Mouse (Mus musculus): ENCODE data around the gene Neb.
"Not testable (repeated sequence)": the region's sequence is repeated elsewhere in the genome, so short reads cannot be mapped to it uniquely, and the experiment has no call there.

Neb gene

DNA sequence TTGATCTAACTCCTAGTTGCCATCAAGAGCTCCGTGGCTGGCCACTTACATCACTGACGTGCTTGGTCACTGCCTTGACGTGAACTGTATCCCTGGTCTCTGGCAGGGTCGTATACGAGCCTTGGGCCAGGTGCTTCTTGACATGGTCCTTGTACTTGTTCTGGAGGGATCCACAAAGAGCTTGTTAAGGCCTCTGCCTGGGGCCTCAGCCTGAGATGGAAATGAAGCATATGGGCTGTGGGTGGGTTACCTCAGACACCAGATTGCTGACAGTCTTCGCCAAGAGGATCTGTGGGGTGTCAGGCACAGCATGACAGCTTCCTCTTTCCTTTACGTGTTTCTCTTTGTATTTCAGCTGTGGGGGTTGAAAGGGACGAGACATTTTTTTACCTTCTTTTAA, 201.7 kb downstream of the Neb start:
- no peak for DNase-seq

DNA sequence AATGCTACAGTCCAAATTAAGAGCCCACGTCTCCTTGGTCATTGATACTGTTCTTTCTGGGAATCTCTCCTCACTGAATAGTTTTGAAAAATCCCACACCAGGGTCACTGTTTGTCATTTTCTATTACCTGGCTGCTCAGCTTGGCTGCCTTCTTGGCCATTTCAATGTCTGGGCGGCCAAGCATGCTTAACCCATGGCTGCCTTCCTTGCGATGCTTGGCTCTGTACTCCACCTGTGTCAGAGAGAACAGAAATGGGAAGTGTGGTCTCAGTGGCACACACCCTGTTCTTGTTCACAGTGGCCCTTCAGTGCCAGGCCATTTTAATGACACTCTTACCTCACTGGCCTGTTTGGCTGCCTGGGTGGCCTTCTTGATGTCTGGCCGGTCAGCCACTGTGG, 203.3 kb downstream of the Neb start:
- no peak for DNase-seq

DNA sequence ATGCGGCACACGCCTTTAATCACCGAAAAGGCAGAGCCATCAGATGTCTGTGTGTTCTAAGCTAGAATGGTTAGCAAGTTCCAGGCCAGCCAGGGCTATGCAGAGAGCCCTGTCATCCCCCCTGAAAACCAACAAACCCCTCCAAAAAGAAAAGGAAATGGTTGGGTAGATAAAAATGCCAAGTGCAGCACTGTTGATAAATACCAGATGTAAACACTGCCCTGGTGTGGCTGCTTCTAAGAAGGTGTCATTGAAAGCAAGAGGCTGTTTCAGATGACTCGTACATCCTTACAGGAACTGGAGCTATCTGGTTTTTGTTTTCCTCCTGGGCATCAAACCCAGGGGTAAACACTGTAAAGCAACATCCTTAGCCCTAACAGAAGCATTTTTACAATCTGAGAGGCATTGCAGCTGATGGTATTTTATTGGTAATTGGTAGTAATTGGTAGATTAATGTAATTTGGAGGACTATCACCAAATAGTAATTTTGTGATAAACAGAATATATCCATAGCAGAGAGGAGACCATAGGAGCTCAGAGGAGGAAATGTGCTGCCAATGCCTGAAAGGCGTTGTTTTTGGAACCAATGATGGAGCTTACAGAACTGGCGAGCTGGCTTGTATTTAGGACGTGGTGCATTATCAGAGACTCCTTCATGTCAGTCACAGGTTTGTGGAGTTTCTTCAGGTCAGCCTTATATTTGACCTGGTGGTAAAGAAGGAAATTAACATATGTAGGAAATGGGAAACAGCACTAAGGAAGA, 208.8 kb downstream of the Neb start:
- DNase-seq = no peak

DNA sequence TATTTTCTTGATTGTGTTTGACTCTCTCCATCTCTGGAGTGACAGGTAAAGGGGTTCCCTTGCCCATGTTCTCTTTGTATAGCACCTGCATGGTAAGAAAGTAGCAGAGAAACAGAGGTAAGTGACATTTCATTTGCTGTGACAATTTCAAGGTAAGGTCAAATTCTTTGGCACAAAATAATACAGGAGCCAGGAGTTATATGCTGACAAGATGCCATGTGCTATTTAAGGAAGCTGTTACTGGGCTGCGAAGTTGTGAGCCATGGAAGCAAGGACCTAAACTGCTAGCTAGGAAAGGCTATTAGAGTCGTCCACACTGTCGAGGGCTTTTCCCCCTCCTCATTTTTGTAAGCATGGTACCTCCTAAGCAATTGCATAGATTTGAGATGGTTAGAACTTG, 225.2 kb downstream of the Neb start:
- DNase-seq = no peak

DNA sequence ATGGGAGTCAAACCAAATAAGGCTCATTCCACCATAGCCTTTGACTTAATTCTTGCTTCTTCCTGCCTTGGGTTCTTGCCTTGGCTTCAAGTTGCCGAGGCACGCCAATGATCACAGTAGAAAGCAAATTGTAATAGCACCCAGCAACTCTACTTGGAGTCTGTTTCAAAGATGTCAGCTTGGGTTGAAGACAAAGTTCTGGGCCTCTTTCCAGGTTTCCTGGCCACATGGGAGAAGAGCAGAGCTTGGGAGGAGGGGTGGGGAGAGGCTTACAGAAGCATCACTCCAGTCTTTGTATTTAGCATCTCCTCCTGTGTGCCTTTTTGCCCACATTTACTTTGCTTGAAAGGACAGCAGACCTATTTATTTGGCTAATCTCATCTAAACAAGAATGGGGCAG, 244.9 kb downstream of the Neb start:
- DNase-seq = no peak

DNA sequence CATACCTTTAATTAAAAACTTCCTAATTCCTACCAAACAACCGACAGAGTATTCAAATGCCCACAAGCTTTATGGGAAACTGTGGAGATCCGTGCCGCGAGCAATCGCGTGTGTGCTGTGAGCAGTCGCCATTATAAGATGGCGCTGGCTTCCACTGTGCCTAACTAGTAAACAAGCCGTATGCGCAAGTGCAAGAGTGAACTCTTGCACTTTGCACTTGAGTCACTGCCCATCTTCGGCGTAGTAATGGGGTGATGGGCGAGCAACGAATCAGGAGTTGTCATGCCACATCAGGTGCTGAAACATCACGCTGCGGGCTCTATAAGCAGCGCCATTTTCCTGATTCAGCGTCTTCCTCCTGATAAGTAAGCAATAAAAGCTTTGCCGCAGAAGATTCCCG, 246.9 kb downstream of the Neb start:
- DNase-seq = not testable (repeated sequence)

DNA sequence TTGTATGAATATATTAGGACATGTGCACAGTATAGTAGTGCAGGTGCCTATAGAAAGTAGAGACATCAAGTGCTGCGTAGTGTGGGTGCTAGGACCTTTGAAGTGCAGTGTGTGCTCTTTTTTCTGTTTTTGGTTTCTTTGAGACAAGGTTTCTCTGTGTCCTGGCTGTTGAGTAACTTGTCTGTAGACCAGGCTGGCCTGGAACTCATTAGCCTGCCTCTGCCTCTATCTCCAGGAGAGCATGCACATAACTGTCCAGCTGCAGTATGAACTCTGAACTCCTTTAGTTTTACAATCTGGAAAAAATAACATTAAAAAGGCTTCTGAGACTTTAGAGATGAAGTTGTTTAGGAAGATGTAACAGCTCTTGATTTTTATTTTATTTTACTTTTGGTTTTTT, 264.2 kb downstream of the Neb start:
- no peak for DNase-seq
